Mouse (Mus musculus) liver, adult 2 months (tissue): ENCODE data around the gene Krt20. TPM values are rescaled to one million over a fixed set of nuclear protein-coding genes. Genes with fewer than 3 reads are reported as not detected.

Experiments used
- DNase-seq: peaks from one replicate; pipeline ENCODE4 v3.0.0-alpha.2; 2011; ENCODE audit warnings: low read depth, low spot score; ENCODE audit errors: extremely low read depth
- H3K27ac ChIP-seq: fragments of 200-500 bp; replicated peaks from 2 replicates; pipeline ENCODE4 v1.5.1; 2012; ENCODE audit warnings: low read depth, mild to moderate bottlenecking, control low read depth, inconsistent platforms, low read length; ENCODE audit not compliant: insufficient read depth
- H3K27me3 ChIP-seq: fragments of 200-500 bp; 2 replicates; pipeline ENCODE4 v1.6.1; 2012; ENCODE audit warnings: mild to moderate bottlenecking, moderate library complexity, low read length, inconsistent platforms; ENCODE audit not compliant: control insufficient read depth, insufficient read depth
- H3K36me3 ChIP-seq: fragments of 200-500 bp; 2 replicates; pipeline ENCODE4 v1.6.1; 2012; ENCODE audit warnings: low read length, inconsistent platforms; ENCODE audit not compliant: control insufficient read depth, insufficient read depth
- H3K4me1 ChIP-seq: fragments of 200-500 bp; 2 replicates; pipeline ENCODE4 v1.6.1; 2011; ENCODE audit warnings: low read length; ENCODE audit not compliant: control insufficient read depth, insufficient read depth
- H3K4me3 ChIP-seq: fragments of 200-500 bp; 2 replicates; pipeline ENCODE4 v1.5.1; 2011; ENCODE audit warnings: low read depth, mild to moderate bottlenecking, control low read depth, low read length, moderate library complexity; ENCODE audit not compliant: insufficient read depth
- H3K79me2 ChIP-seq: fragments of 200-500 bp; 2 replicates; pipeline ENCODE4 v1.6.1; 2012; ENCODE audit warnings: inconsistent platforms, mild to moderate bottlenecking, low read length, moderate library complexity; ENCODE audit not compliant: control insufficient read depth, insufficient read depth
- H3K9ac ChIP-seq: fragments of 200-500 bp; 2 replicates; pipeline ENCODE4 v1.6.1; 2012; ENCODE audit warnings: low read depth, mild to moderate bottlenecking, control low read depth, inconsistent platforms, low read length
- CTCF ChIP-seq: fragments of 200-500 bp; IDR thresholded peaks from 2 replicates; pipeline ENCODE4 v1.5.1; 2011; ENCODE audit warnings: low read depth, low read length, control low read depth
- POLR2A ChIP-seq: fragments of 200-500 bp; IDR thresholded peaks from 2 replicates; pipeline ENCODE4 v1.6.1; 2011; ENCODE audit warnings: low read length, control low read depth; ENCODE audit not compliant: insufficient read depth; ENCODE audit errors: extremely low read depth
- WGBS: fragments of 180-500 bp; shearing (Covaris S2); methylation state at CpG from one replicate; pipeline ENCODE4 v1.1.7; 2018; 5-methylcytosine and 5-hydroxymethylcytosine counted together
- polyA plus RNA-seq: library from polyadenylated mRNA; depleted of rRNA; stranded (reverse); fragments of >200 nt; gene quantifications from 2 replicates; pipeline ENCODE4 v1.2.3, GENCODE M21; 2012
- total RNA-seq: library from RNA; depleted of rRNA; stranded (reverse); fragments of >200 nt; gene quantifications from 2 replicates; pipeline ENCODE4 v1.2.3, GENCODE M21; 2014

The Krt20 gene
- total and polyA plus RNA-seq, 2 experiments: 0.09 to 0.15 TPM

DNA sequence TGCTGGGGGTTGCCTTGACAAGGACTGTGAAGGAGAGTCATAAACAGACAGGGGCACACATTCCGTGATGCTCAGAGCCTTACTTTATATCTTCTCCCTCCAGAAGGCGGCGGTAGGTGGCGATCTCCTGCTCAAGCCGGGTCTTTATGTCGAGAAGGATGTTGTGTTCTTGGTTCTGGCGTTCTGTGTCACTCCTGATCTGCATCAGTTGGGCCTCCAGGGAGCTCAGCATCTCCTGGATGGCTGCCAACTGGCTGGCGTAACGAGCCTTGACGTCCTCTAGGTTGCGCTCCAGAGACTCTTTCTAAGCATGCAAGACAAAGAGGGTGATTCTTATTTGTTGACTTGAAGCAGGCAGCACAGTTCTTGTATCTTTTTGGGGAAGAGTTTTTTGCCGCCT lies 7.3 kb downstream of the Krt20 start:
- DNase-seq: no peak
- Histone ChIP-seq H3K9ac (no peak overlapping the region), H3K4me1 (no peaks in the 10 kb centered on the region), H3K27ac (no peak overlapping the region), H3K4me3 (no peak overlapping the region), H3K79me2 (no peaks in the 10 kb centered on the region), H3K36me3 (no peaks in the 10 kb centered on the region), H3K27me3 (peaks cover 12% of the 10 kb centered on the region; the same call in 1 of the 2 replicates)
- TF ChIP-seq POLR2A (no peak), CTCF (peak; percentile 8; the same call in 1 of the 2 replicates)
- WGBS: 76% methylated on average over 12 of the region's 12 CpGs

DNA sequence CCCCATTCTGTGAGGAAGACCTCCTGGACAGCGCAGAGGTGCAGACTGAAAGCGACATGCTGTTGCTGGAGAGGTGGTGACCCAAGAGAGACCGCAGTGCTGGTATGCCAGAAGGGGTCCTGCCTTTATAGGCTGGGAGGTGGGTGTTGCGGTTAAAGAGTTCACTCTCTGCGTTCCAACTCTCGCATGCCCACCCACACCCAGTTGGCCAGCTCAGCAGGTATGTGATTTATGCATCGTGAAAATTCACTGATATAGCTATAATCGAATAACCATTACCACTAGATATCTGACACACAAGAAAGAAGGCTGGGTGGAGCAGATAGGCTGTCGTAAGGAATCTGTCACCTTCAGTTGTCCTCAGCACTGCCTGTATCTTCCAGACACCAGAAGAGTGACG lies 15.8 kb downstream of the Krt20 start, which contains the start of gene Krt12:
Gene Krt12, minus strand, starts transcription at position 101 of the 400 bp plus-strand sequence.
- H3K9ac ChIP-seq: no peak within 1 kb of the TSS
- no peak within 1 kb of the TSS for H3K27ac ChIP-seq
- 91% methylated on average over 10 of the region's 10 CpGs for WGBS
- DNase-seq: no peak
- no peak within 1 kb of the TSS for H3K4me3 ChIP-seq
- no peak for TF ChIP-seq CTCF
- no peak for TF ChIP-seq POLR2A
- no peaks in the 10 kb centered on the region for H3K36me3 ChIP-seq
- H3K79me2 ChIP-seq: no peaks in the 10 kb centered on the region
- H3K27me3 ChIP-seq: peaks cover 3% of the 10 kb centered on the region
- H3K4me1 ChIP-seq: no peaks in the 10 kb centered on the region

DNA sequence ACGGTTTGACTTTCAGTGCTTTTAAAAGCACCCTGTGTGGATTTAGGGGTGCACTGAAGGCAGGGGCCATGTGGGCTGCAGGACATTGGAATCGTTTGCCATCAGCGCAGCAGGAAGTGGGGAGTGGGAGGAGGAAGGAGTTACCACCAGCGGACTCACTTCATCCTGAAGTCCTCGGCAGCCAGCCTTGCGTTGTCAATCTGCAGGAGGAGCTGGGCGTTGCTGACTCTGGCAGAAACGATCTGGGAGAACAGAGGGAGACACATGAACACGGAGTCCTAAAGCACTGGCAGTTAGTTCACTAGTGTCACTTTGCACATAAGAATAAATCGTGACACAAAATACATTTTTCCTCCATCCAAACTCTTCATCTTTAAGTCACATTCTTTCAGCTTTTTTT lies 17.4 kb downstream of the Krt20 start:
- no peaks in the 10 kb centered on the region for H3K79me2 ChIP-seq
- TF ChIP-seq CTCF (no peak), POLR2A (no peak)
- H3K9ac ChIP-seq: no peak overlapping the region
- no peaks in the 10 kb centered on the region for H3K36me3 ChIP-seq
- WGBS: 50% methylated on average over 10 of the region's 10 CpGs
- no peak overlapping the region for H3K4me3 ChIP-seq
- H3K4me1 ChIP-seq: no peaks in the 10 kb centered on the region
- DNase-seq: no peak
- H3K27ac ChIP-seq: no peak overlapping the region
- H3K27me3 ChIP-seq: peaks cover 3% of the 10 kb centered on the region

GRCm38 (mm10) chr11:99417819-99418218 lies 20.1 kb downstream of the Krt20 start:
- Histone ChIP-seq H3K9ac (no peak overlapping the region), H3K27me3 (peaks cover 5% of the 10 kb centered on the region), H3K36me3 (no peaks in the 10 kb centered on the region), H3K4me3 (no peak overlapping the region), H3K27ac (no peak overlapping the region), H3K79me2 (no peaks in the 10 kb centered on the region), H3K4me1 (no peaks in the 10 kb centered on the region)
- TF ChIP-seq CTCF (no peak), POLR2A (no peak)
- no peak for DNase-seq
- 75% methylated on average over 16 of the region's 16 CpGs for WGBS

DNA sequence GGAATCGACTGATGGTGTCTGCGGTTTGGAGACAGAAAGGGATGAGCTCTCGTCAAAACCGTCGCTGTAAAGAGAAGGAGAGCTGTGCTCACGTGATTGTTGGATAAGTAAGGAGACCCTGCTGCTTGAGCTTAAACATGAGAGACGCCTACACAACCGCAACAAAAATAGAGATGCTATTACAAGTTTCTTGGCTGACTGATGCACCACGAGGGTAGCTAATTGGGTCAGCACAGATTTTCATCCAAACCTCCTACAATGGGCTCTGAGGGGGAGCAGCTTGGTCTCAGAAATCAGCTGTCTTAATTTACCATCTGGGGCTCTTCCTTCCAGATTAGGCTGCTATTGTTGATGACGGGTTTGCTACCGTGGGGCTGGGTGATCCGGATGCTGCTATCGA lies 21.0 kb downstream of the Krt20 start:
- TF ChIP-seq POLR2A (no peak), CTCF (no peak)
- Histone ChIP-seq H3K27ac (no peak overlapping the region), H3K4me3 (no peak overlapping the region), H3K4me1 (no peaks in the 10 kb centered on the region), H3K27me3 (peaks cover 5% of the 10 kb centered on the region), H3K79me2 (no peaks in the 10 kb centered on the region), H3K36me3 (no peaks in the 10 kb centered on the region), H3K9ac (no peak overlapping the region)
- 84% methylated on average over 13 of the region's 13 CpGs for WGBS
- DNase-seq: no peak

DNA sequence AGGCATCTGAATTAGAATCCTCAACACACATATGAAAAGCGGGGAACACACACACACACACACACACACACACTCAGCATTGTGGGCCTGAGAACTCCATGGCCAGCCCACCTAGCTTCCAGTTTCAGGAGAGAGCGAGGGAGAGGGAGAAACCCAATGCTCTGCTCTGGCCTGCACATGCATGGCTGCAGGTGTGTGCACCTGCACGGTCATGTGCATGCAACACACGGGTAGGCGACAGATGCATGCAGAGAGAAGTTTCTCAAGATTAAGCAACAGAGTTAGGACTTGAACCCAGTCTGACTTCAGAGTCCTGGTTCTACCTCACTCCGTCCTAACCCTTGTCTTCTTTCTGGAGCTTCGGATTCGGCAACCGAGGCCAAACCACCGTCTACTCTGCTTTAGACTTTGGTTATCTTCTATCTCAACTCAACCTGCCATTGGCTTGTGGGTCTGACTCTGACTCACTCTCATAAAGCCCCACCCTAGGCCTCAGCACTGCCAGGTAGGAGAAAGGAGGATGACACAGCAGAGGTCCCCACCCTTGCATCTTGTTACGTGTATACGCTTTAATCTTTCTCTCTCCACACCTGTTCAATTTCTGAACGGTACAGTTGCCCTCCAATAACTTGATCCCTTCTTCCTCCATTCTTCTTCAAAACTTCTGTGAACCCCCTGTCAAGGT lies 23.3 kb downstream of the Krt20 start:
- no peak for DNase-seq
- no peak overlapping the region for H3K4me3 ChIP-seq
- no peak overlapping the region for H3K9ac ChIP-seq
- no peaks in the 10 kb centered on the region for H3K4me1 ChIP-seq
- H3K27me3 ChIP-seq: peaks cover 5% of the 10 kb centered on the region
- 88% methylated on average over 13 of the region's 13 CpGs for WGBS
- no peaks in the 10 kb centered on the region for H3K79me2 ChIP-seq
- TF ChIP-seq POLR2A (no peak), CTCF (no peak)
- H3K27ac ChIP-seq: no peak overlapping the region
- H3K36me3 ChIP-seq: no peaks in the 10 kb centered on the region
